Mouse (Mus musculus) liver, embryonic 14.5 days (tissue): Measurements from ENCODE around the gene Clic1.

ENCODE experiments used
- CTCF ChIP-seq: IDR thresholded peaks from 2 replicates; pipeline ENCODE4 v1.5.1; 2016; ENCODE audit warnings: antibody characterized with exemption, low read depth, control low read depth
- EP300 ChIP-seq: IDR thresholded peaks from 2 replicates; pipeline ENCODE4 v1.6.1; 2016; ENCODE audit warnings: antibody characterized with exemption, low read depth

DNA sequence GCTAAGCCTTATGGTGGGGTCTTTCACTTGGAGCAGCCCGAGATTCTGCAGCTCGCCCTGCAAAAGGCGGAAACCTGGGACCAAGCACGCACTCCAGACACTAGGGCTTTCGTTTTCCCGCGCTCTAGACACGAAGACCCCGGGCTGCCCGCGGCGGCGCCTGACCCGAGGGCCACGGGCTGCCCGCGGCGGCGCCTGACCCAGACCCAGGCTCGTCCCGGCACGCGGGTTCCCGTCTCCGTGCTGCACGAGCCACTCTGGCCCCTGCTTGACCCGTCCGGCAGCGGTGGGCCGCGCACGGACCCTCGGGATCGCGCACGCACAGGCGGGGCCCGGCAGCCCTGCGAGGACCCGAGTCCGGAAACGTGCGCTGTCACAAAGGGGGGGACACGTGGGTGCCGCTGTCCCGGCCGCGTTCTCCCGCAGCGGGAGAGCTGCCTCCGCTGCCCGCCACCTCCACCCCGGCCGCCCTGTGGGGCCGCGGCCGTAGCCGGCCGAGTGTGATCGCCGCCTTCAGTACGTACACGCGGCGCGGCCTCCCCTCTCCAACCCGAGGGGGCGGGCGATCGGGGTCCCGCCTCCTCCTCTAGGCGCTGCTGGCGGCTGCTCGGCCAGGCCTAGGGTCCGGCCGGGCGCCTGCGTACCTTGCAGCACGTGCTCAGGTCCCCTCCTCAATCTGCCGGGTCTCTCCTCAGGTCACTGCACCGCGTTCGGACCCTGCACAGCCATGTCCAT is 48.9 kb upstream of the Clic1 start, which contains the start of gene Vars:
- TF ChIP-seq EP300 (peak; percentile 37), CTCF (no peak)
